Mouse (Mus musculus): ENCODE measurements at regions not wholly inside any gene's neighbourhood (a gene's known extent, or its start where the extent isn't known, plus 50 kb on each side); places are given as distances from the start of the nearest gene placed in this dataset.

- DNase-seq (ENCODE audit: low spot score in 2 of 2), result no peak
Measured at GRCm38 (mm10) chr10:45763160-45763955, 185.7 kb downstream of the Hace1 start.

GRCm38 (mm10) chr10:45779720-45780119 lies 202.1 kb downstream of the Hace1 start:
- no peak for DNase-seq (ENCODE audit: low spot score in 2 of 2)

GRCm38 (mm10) chr10:45783026-45783425 lies 205.4 kb downstream of the Hace1 start:
- DNase-seq (ENCODE audit: low spot score in 2 of 2), result no peak

- DNase-seq (ENCODE audit: low spot score in 2 of 2), result no peak
Measured at GRCm38 (mm10) chr10:45783461-45784149, 206.0 kb downstream of the Hace1 start.

GRCm38 (mm10) chr10:45784150-45784479 lies 206.5 kb downstream of the Hace1 start:
- DNase-seq (ENCODE audit: low spot score in 2 of 2), result no peak

GRCm38 (mm10) chr10:45784575-45784974 lies 206.9 kb downstream of the Hace1 start:
- DNase-seq (ENCODE audit: low spot score in 2 of 2), result no peak

GRCm38 (mm10) chr10:45788356-45788755 lies 210.7 kb downstream of the Hace1 start:
- no peak for DNase-seq (ENCODE audit: low spot score in 2 of 2)

- DNase-seq (ENCODE audit: low spot score in 2 of 2), result no peak
Measured at GRCm38 (mm10) chr10:45795582-45795981, 218.0 kb downstream of the Hace1 start.

GRCm38 (mm10) chr10:45800070-45800851 lies 222.6 kb downstream of the Hace1 start:
- DNase-seq (ENCODE audit: low spot score in 2 of 2), result no peak

GRCm38 (mm10) chr10:45801463-45801862 lies 223.8 kb downstream of the Hace1 start:
- DNase-seq (ENCODE audit: low spot score in 2 of 2), result no peak

GRCm38 (mm10) chr10:45806984-45807827 lies 229.6 kb downstream of the Hace1 start:
- DNase-seq (ENCODE audit: low spot score in 2 of 2), result no peak

GRCm38 (mm10) chr10:45811882-45812281 lies 234.3 kb downstream of the Hace1 start:
- no peak for DNase-seq (ENCODE audit: low spot score in 2 of 2)

GRCm38 (mm10) chr10:45813804-45814203 lies 236.2 kb downstream of the Hace1 start:
- no peak for DNase-seq (ENCODE audit: low spot score in 2 of 2)

GRCm38 (mm10) chr10:45816679-45817078 lies 239.1 kb downstream of the Hace1 start:
- no peak for DNase-seq (ENCODE audit: low spot score in 2 of 2)

- DNase-seq (ENCODE audit: low spot score in 2 of 2), result no peak
Measured at GRCm38 (mm10) chr10:45820986-45821655, 243.5 kb downstream of the Hace1 start.

GRCm38 (mm10) chr10:45822251-45822650 lies 244.6 kb downstream of the Hace1 start:
- DNase-seq (ENCODE audit: low spot score in 2 of 2), result no peak

GRCm38 (mm10) chr10:45823612-45824011 lies 246.0 kb downstream of the Hace1 start:
- DNase-seq (ENCODE audit: low spot score in 2 of 2), result no peak

- no peak for DNase-seq (ENCODE audit: low spot score in 2 of 2)
Measured at GRCm38 (mm10) chr10:45848654-45849053, 271.0 kb downstream of the Hace1 start.

GRCm38 (mm10) chr10:45849841-45850240 lies 272.2 kb downstream of the Hace1 start:
- DNase-seq (ENCODE audit: low spot score in 2 of 2), result no peak

GRCm38 (mm10) chr10:45850625-45851024 lies 273.0 kb downstream of the Hace1 start:
- no peak for DNase-seq (ENCODE audit: low spot score in 2 of 2)

GRCm38 (mm10) chr10:45852688-45853087 lies 275.1 kb downstream of the Hace1 start:
- DNase-seq (ENCODE audit: low spot score in 2 of 2), result no peak
